Mouse (Mus musculus): ENCODE measurements around the gene Sh3pxd2a. TPM values are rescaled to one million over a fixed set of nuclear protein-coding genes. Genes with fewer than 3 reads are reported as not detected.

Sh3pxd2a gene
- 3.1 and 3.8 TPM in 2 replicates for polyA plus RNA-seq (2016; fragmentation: Nextera tagmentation; extraction: Ambion mirVana)

DNA sequence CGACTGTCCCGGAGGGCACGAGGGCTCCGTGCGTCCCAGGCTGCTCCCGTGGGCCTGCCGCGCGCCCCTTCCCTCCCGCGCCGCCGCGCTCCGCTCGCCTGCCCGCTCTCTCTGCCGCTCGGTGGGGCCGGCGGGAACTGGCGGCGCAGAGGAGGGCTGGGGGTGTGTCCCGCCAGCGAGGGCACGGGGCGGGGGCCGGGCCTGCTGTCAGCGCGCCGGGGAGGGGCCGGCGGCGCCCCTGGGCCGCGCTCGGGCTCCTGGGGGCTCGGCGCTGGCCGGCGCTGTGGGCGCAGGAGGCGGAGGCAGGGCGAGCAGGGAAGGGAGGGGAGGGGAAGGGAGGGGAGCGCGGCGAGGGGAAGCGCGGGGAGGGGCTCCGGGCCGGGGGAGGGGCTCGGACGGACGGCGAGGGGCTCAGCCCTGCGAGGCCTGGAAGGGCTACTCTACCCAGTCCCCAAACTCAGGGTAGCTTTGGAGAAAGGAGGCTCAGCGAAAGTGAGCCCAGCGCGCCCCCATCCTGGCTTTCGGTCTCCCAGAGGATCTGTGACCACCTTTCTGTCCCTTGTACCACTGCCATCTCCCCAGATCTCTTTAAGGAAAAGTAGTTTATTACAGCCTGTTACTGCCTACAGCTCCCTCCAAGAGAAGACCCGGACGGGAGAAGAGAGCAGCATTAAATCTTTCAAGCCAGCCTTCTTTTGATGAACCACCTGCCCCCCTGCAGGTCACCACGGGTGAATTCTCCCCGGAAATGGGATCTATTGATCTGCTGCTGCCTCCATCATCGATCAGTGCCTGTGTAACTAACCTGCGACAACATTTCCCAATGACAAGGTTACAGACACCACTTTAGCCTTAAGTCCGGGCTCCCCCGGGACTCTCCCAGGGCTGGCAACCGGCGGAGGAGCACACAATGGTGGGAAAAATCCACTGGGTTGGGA lies at the start of gene Sh3pxd2a:
Gene Sh3pxd2a, minus strand, starts transcription at position 98 of the 938 bp plus-strand sequence.
- H3K4me3 ChIP-seq: peak within 1 kb of the TSS; percentile 87
- H3K9me3 ChIP-seq (replicated peaks): no peaks in the 10 kb centered on the region
- WGBS: 2% methylated on average over 57 of the region's 70 CpGs
- H3K27me3 ChIP-seq (ENCODE audit: low read depth, poor library complexity, severe bottlenecking): no peaks in the 10 kb centered on the region
- peak within 1 kb of the TSS; percentile 96 for H3K27ac ChIP-seq
- H3K36me3 ChIP-seq: peaks cover 6% of the 10 kb centered on the region
- peaks cover 39% of the 10 kb centered on the region for H3K4me1 ChIP-seq
- DNase-seq (ENCODE audit: low spot score): peak; percentile 89

DNA sequence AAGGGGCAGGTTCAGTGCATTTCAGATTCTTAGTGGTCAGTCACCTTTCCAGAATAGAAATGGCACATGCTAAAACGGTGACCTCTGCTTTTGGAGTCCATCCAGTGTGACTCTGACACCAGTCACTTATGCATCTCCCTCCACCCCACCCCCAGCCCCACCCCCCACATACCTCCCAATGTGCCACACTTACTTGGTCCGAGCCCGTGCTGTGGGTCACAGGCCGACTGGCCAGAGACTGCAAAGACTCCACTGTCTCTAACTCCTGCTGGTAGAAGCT lies 49.4 kb upstream of the Sh3pxd2a start:
- Histone ChIP-seq H3K9me3 (replicated peaks) (no peaks in the 10 kb centered on the region), H3K4me1 (peaks cover 12% of the 10 kb centered on the region), H3K27me3 (ENCODE audit: low read depth, poor library complexity, severe bottlenecking) (no peaks in the 10 kb centered on the region), H3K36me3 (peaks cover 84% of the 10 kb centered on the region), H3K4me3 (no peak overlapping the region), H3K27ac (no peak overlapping the region)
- DNase-seq (ENCODE audit: low spot score): no peak
- WGBS: 78% methylated on average over 4 of the region's 4 CpGs

DNA sequence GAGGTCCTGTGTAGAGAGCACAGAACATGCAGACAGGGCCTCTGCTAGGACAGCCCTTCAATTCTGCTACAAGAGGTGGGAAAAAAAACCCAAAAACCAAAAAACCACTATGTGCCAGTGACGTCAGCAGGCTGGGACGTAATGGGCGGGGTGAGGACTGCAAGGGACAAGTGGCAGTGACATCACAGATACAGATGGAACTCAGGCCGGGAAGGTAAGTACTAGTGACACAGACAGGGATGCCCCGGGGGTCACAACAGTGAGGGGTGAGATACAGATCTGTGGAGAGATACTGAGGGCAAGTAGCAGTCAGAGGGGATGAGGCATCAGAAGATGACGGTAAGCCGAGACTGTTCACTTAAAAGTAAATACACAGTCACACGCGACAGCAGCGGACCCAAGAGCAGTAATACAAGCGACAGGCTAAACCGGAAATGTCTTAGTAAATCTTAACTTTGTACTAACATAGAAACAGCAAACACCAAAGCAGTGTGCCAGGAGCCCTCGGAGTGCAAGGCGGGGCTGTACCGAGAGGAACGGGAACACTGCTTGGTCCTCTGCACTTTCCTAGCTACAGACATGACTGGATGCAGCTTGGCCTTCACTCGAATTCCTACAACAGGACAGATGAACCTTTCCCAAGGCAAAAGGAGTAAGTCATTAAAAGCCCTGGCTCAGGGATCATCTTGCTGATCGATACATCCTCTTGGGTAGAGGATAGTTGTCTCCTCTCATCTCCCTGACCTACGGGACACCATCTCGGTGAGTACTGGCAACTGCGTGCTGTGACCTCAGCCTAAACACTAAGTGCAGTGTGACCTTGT lies 48.8 kb upstream of the Sh3pxd2a start:
- no peak for DNase-seq (ENCODE audit: low spot score)
- Histone ChIP-seq H3K9me3 (replicated peaks) (no peaks in the 10 kb centered on the region), H3K4me1 (peaks cover 12% of the 10 kb centered on the region), H3K27ac (no peak overlapping the region), H3K27me3 (ENCODE audit: low read depth, poor library complexity, severe bottlenecking) (no peaks in the 10 kb centered on the region), H3K36me3 (peaks cover 82% of the 10 kb centered on the region), H3K4me3 (no peak overlapping the region)
- WGBS: 90% methylated on average over 21 of the region's 21 CpGs

- DNase-seq (ENCODE audit: low spot score): no peak
- no peaks in the 10 kb centered on the region for H3K27me3 ChIP-seq (ENCODE audit: low read depth, poor library complexity, severe bottlenecking)
- H3K9me3 ChIP-seq (replicated peaks): no peaks in the 10 kb centered on the region
- H3K36me3 ChIP-seq: peaks cover 81% of the 10 kb centered on the region
- H3K4me1 ChIP-seq: peaks cover 14% of the 10 kb centered on the region
- H3K27ac ChIP-seq: peak overlapping the region; percentile 20; the same call in 1 of the 2 replicates
- H3K4me3 ChIP-seq: no peak overlapping the region
- 82% methylated on average over 6 of the region's 6 CpGs for WGBS
Measured at GRCm38 (mm10) chr19:47511958-47512357, 47.8 kb upstream of the Sh3pxd2a start.

DNA sequence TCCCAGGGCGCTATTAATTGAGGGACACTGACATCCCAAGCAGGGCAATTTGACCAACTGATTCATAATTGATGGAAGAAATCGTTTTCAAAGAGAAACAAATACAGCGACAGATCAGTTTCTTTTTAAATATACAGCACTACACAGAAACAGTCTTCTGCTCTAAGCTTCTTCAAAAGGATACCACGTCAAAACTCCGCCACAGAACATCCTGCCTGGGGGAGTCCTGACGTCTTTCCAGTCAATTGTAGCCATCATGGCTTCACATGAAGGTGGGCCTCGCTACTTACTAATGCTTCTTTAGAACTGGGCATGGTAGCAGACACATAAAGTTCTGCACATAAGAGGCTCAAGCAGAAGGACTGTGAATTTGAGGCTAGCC lies 47.1 kb upstream of the Sh3pxd2a start:
- Histone ChIP-seq H3K4me1 (peaks cover 14% of the 10 kb centered on the region), H3K9me3 (replicated peaks) (no peaks in the 10 kb centered on the region), H3K27ac (no peak overlapping the region), H3K27me3 (ENCODE audit: low read depth, poor library complexity, severe bottlenecking) (no peaks in the 10 kb centered on the region), H3K4me3 (no peak overlapping the region), H3K36me3 (peaks cover 75% of the 10 kb centered on the region)
- no peak for DNase-seq (ENCODE audit: low spot score)
- WGBS: 78% methylated on average over 7 of the region's 7 CpGs

GRCm38 (mm10) chr19:47510473-47511293 lies 46.5 kb upstream of the Sh3pxd2a start:
- Histone ChIP-seq H3K36me3 (peaks cover 73% of the 10 kb centered on the region), H3K4me1 (peaks cover 14% of the 10 kb centered on the region)

DNA sequence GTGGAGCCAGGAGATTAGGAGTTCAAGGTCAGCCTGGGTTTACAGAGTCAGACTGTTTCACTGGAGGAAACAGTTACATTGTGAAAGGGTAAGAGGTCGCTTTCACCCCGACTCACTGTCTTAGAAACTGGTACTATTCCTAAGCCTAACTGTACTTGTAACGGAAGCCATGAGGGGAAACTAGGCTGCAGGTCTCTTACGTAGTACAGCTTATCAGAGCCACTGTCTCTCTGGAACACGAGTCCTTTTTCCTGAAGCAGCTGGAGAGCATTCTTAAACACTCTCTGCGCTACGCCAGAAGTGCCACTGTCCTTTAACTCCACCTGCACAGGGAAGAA lies 45.9 kb upstream of the Sh3pxd2a start:
- Histone ChIP-seq H3K27ac (no peak overlapping the region), H3K4me3 (no peak overlapping the region), H3K27me3 (ENCODE audit: low read depth, poor library complexity, severe bottlenecking) (no peaks in the 10 kb centered on the region), H3K36me3 (peaks cover 73% of the 10 kb centered on the region), H3K4me1 (peaks cover 14% of the 10 kb centered on the region), H3K9me3 (replicated peaks) (no peaks in the 10 kb centered on the region)
- WGBS: 89% methylated on average over 7 of the region's 7 CpGs
- DNase-seq (ENCODE audit: low spot score): no peak

More at GRCm38 (mm10) chr19:47510473-47511293, 46.5 kb upstream of the Sh3pxd2a start:
- no peak overlapping the region for H3K4me3 ChIP-seq
- WGBS: 60% methylated on average over 25 of the region's 25 CpGs
- H3K9me3 ChIP-seq (replicated peaks): no peaks in the 10 kb centered on the region
- DNase-seq (ENCODE audit: low spot score): no peak
- no peaks in the 10 kb centered on the region for H3K27me3 ChIP-seq (ENCODE audit: low read depth, poor library complexity, severe bottlenecking)
- peak overlapping the region; percentile 50; the same call in 1 of the 2 replicates for H3K27ac ChIP-seq

DNA sequence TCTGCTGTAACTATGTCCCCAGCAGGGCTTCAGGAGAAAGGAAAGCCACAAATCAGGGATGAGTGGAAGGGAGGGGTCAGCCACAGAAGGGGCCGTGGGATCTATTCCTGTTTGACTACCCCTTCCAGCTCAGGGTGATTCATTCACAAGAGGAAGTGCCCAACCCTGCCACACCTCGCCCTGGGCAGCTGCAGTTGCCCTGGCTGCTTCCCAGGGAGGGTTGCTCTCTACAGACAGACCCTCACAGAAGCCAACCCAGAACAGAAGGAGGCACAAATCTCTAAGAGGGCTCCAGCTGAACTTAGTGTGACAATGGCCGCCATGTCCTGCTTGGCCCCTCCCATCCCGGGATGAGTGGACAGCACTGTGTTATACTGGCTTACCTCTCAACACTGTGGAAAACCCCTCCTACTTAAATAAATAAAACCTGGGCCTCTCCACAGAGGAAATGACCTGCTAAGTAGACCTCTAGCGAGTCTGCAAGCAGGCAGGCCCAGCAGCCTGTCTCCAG lies 44.6 kb upstream of the Sh3pxd2a start:
- Histone ChIP-seq H3K4me3 (no peak overlapping the region), H3K9me3 (replicated peaks) (no peaks in the 10 kb centered on the region), H3K27me3 (ENCODE audit: low read depth, poor library complexity, severe bottlenecking) (no peaks in the 10 kb centered on the region), H3K4me1 (peaks cover 14% of the 10 kb centered on the region), H3K36me3 (peaks cover 67% of the 10 kb centered on the region), H3K27ac (no peak overlapping the region; the same call in 1 of the 2 replicates)
- no peak for DNase-seq (ENCODE audit: low spot score)
- WGBS: 76% methylated on average over 5 of the region's 5 CpGs

- no peaks in the 10 kb centered on the region for H3K9me3 ChIP-seq (replicated peaks)
- no peaks in the 10 kb centered on the region for H3K27me3 ChIP-seq (ENCODE audit: low read depth, poor library complexity, severe bottlenecking)
- H3K36me3 ChIP-seq: peaks cover 60% of the 10 kb centered on the region
- H3K27ac ChIP-seq: no peak overlapping the region
- H3K4me3 ChIP-seq: no peak overlapping the region
- no peak for DNase-seq (ENCODE audit: low spot score)
- WGBS: 83% methylated on average over 3 of the region's 3 CpGs
- peaks cover 14% of the 10 kb centered on the region for H3K4me1 ChIP-seq
Measured at GRCm38 (mm10) chr19:47508191-47508590, 44.0 kb upstream of the Sh3pxd2a start.

- peaks cover 14% of the 10 kb centered on the region for H3K4me1 ChIP-seq
- 71% methylated on average over 27 of the region's 27 CpGs for WGBS
- peaks cover 59% of the 10 kb centered on the region for H3K36me3 ChIP-seq
- H3K27ac ChIP-seq: no peak overlapping the region
- no peaks in the 10 kb centered on the region for H3K27me3 ChIP-seq (ENCODE audit: low read depth, poor library complexity, severe bottlenecking)
- no peaks in the 10 kb centered on the region for H3K9me3 ChIP-seq (replicated peaks)
- peak; percentile 56 for DNase-seq (ENCODE audit: low spot score)
- H3K4me3 ChIP-seq: no peak overlapping the region
Measured at GRCm38 (mm10) chr19:47507128-47508121, 43.2 kb upstream of the Sh3pxd2a start.

- Histone ChIP-seq H3K36me3 (peaks cover 43% of the 10 kb centered on the region), H3K27ac (no peak overlapping the region), H3K4me3 (no peak overlapping the region), H3K4me1 (peaks cover 16% of the 10 kb centered on the region), H3K9me3 (replicated peaks) (no peaks in the 10 kb centered on the region), H3K27me3 (ENCODE audit: low read depth, poor library complexity, severe bottlenecking) (no peaks in the 10 kb centered on the region)
- WGBS: 69% methylated on average over 4 of the region's 4 CpGs
- DNase-seq (ENCODE audit: low spot score): no peak
Measured at GRCm38 (mm10) chr19:47503625-47504024, 39.4 kb upstream of the Sh3pxd2a start.

Data from limb, embryonic 10.5 days (tissue).